8 mouse cellular contexts compared by ENCODE assay signal in genomic region chr8:121620801-121621516, GRCm38 (mm10). TPM values are rescaled to one million over a fixed set of nuclear protein-coding genes. Genes with fewer than 3 reads are reported as not detected.
DNase-seq lines count a peak whose midpoint lies in the region; ATAC-seq and TF ChIP-seq lines count a peak whose summit lies in the region.

No protein-coding gene starts in this region.

- no peak overlapping the region for H3K4me2 ChIP-seq in forebrain, embryonic 14.5 days (ENCODE audit: low read length)
- H3K4me2 ChIP-seq in forebrain, embryonic 12.5 days, result no peak overlapping the region
- H3K4me2 ChIP-seq in kidney, embryonic 15.5 days, result no peak overlapping the region
- no peak overlapping the region for H3K4me2 ChIP-seq in myocyte (ENCODE audit: low read depth)

- no peaks in the 10 kb centered on the region for H3K27me3 ChIP-seq in forebrain, embryonic 14.5 days (replicated peaks; ENCODE audit: control insufficient read depth, insufficient read depth, low read length)
- H3K27me3 ChIP-seq in forebrain, embryonic 12.5 days, result no peaks in the 10 kb centered on the region
- no peaks in the 10 kb centered on the region for H3K27me3 ChIP-seq in kidney, embryonic 15.5 days
- H3K27me3 ChIP-seq in myocyte (ENCODE audit: control insufficient read depth, insufficient read depth, insufficient read length), result no peaks in the 10 kb centered on the region

- no peak overlapping the region for H3K9ac ChIP-seq in forebrain, embryonic 14.5 days (ENCODE audit: low read length)
- H3K9ac ChIP-seq in forebrain, embryonic 12.5 days, result no peak overlapping the region
- H3K9ac ChIP-seq in kidney, embryonic 15.5 days, result no peak overlapping the region

- ATAC-seq in forebrain, embryonic 14.5 days, result no peak
- ATAC-seq in forebrain, embryonic 12.5 days (ENCODE audit: low FRiP score), result no peak
- ATAC-seq in kidney, embryonic 15.5 days (replicated peaks; ENCODE audit: low FRiP score), result no peak
- no peak for ATAC-seq in megakaryocyte-erythroid progenitor cell, adult 5-6 weeks (replicated peaks; ENCODE audit: low FRiP score, low TSS enrichment, poor library complexity, severe bottlenecking)

- H3ac ChIP-seq in myocyte (ENCODE audit: control insufficient read depth, insufficient read length), result no peak overlapping the region

- peaks cover 24% of the 10 kb centered on the region for H3K36me3 ChIP-seq in forebrain, embryonic 14.5 days (ENCODE audit: control insufficient read depth, insufficient read depth, low read length)
- peaks cover 33% of the 10 kb centered on the region for H3K36me3 ChIP-seq in forebrain, embryonic 12.5 days (replicated peaks)
- peaks cover 21% of the 10 kb centered on the region for H3K36me3 ChIP-seq in kidney, embryonic 15.5 days
- peaks cover 3% of the 10 kb centered on the region for H3K36me3 ChIP-seq in myocyte (ENCODE audit: control insufficient read depth, insufficient read depth)

- H3K4me1 ChIP-seq in forebrain, embryonic 14.5 days (ENCODE audit: control insufficient read depth, insufficient read depth, low read length), result peaks cover 4% of the 10 kb centered on the region; the same call in 1 of the 2 replicates
- peaks cover 28% of the 10 kb centered on the region for H3K4me1 ChIP-seq in forebrain, embryonic 12.5 days
- peaks cover 47% of the 10 kb centered on the region for H3K4me1 ChIP-seq in kidney, embryonic 15.5 days

- no peak overlapping the region for H3K27ac ChIP-seq in forebrain, embryonic 14.5 days (ENCODE audit: low read depth, low read length)
- no peak overlapping the region for H3K27ac ChIP-seq in forebrain, embryonic 12.5 days
- peak overlapping the region; percentile 76; the same call in 1 of the 2 replicates for H3K27ac ChIP-seq in kidney, embryonic 15.5 days

- peak; percentile 52 for DNase-seq in forebrain, embryonic 14.5 days (ENCODE audit: low spot score)
- DNase-seq in retina, postnatal 1 day, result peak; percentile 32
- DNase-seq in retina, embryonic 14.5 days (ENCODE audit: low spot score), result no peak
- no peak for DNase-seq in layer of hippocampus, adult 18-20 months (ENCODE audit: low spot score in 2 of 2)

- no peak overlapping the region for H3K4me3 ChIP-seq in forebrain, embryonic 14.5 days (ENCODE audit: low read depth, low read length)
- H3K4me3 ChIP-seq in forebrain, embryonic 12.5 days (replicated peaks), result no peak overlapping the region
- no peak overlapping the region for H3K4me3 ChIP-seq in kidney, embryonic 15.5 days (replicated peaks)
- H3K4me3 ChIP-seq in myocyte, result no peak overlapping the region

- WGBS in forebrain, embryonic 14.5 days, result 82% methylated on average over 12 of the region's 12 CpGs
- 88% methylated on average over 12 of the region's 12 CpGs for WGBS in forebrain, embryonic 12.5 days
- 76% methylated on average over 12 of the region's 12 CpGs for WGBS in kidney, embryonic 15.5 days

- H3K79me2 ChIP-seq in myocyte (ENCODE audit: control insufficient read depth, insufficient read depth), result peaks cover 83% of the 10 kb centered on the region

- H3K9me3 ChIP-seq in forebrain, embryonic 14.5 days (replicated peaks; ENCODE audit: control insufficient read depth, low read length), result no peaks in the 10 kb centered on the region
- no peaks in the 10 kb centered on the region for H3K9me3 ChIP-seq in forebrain, embryonic 12.5 days
- H3K9me3 ChIP-seq in kidney, embryonic 15.5 days (replicated peaks), result no peaks in the 10 kb centered on the region

- no peak for TF ChIP-seq POLR2A in myocyte (IDR thresholded peaks at IDR 0.05; ENCODE audit: insufficient read length, low read depth)

TF ChIP-seq in myocyte, 11 proteins besides CTCF, POLR2A, EP300 and RAD21:
- TF ChIP-seq E2F4 (IDR thresholded peaks at IDR 0.05; ENCODE audit: insufficient read depth) (no peak), REST (IDR thresholded peaks at IDR 0.05; ENCODE audit: insufficient read depth, insufficient read length) (no peak), MYOG (IDR thresholded peaks at IDR 0.05; ENCODE audit: control insufficient read depth in 1 of 3, insufficient read depth in 1 of 3, insufficient read length in 2 of 3, low read depth in 2 of 3) (peak; percentile 62 to 96 (median 89)), MYOD1 (IDR thresholded peaks at IDR 0.05; ENCODE audit: control insufficient read depth in 1 of 3, insufficient read length in 2 of 3, low read depth in 2 of 3) (peak in 2 of 3 experiments; percentile 86 to 91), SRF (IDR thresholded peaks at IDR 0.05; ENCODE audit: control insufficient read depth, insufficient read length, low read depth) (peak; percentile 36), POLR2AphosphoS2 (IDR thresholded peaks at IDR 0.05; ENCODE audit: insufficient read length, low read depth) (no peak), MAX (IDR thresholded peaks at IDR 0.05; ENCODE audit: low read depth) (no peak), USF1 (IDR thresholded peaks at IDR 0.05; ENCODE audit: low read depth) (no peak), CEBPB (IDR thresholded peaks at IDR 0.05; ENCODE audit: insufficient read depth, poor library complexity, severe bottlenecking) (no peak), TCF3 (IDR thresholded peaks at IDR 0.05; ENCODE audit: insufficient read length, low read depth) (peak; percentile 78), TCF12 (IDR thresholded peaks at IDR 0.05; ENCODE audit: insufficient read depth, poor library complexity, severe bottlenecking) (peak; percentile 60)
TF ChIP-seq in myocyte: peak in this region for 5.

RNA-seq across cellular contexts. Expression of gene Map1lc3b, which starts 30.8 kb away (rescaled TPM):
- polyA plus RNA-seq in forebrain, embryonic 14.5 days (2014; fragmentation: Nextera tagmentation; extraction: Ambion mirVana), result 435 and 464 TPM in 2 replicates
- polyA plus RNA-seq in forebrain, embryonic 12.5 days (2016; fragmentation: Nextera tagmentation; extraction: Ambion mirVana), result 248 and 250 TPM in 2 replicates
- 183 and 189 TPM in 2 replicates for polyA plus RNA-seq in kidney, embryonic 15.5 days (2015; fragmentation: Nextera tagmentation; extraction: Ambion mirVana)
- 186 TPM for polyA plus RNA-seq in myocyte (2012; fragmentation: generic; extraction: Trizol)
- total RNA-seq in megakaryocyte-erythroid progenitor cell, adult 5-6 weeks (2014; fragmentation: Nextera tagmentation), result 59.8 and 72.6 TPM in 2 replicates
- 49.2 and 80.3 TPM in 2 replicates for total RNA-seq in megakaryocyte-erythroid progenitor cell, adult 5-6 weeks (2017)
- 100 to 1,000 TPM; 166 to 181 TPM for total RNA-seq in layer of hippocampus, adult 18-20 months (2021)

RNA-seq across cellular contexts. Expression of gene Zcchc14, which starts 31.7 kb away (rescaled TPM):
- polyA plus RNA-seq in forebrain, embryonic 14.5 days (2014; fragmentation: Nextera tagmentation; extraction: Ambion mirVana), result 40.9 and 44.9 TPM in 2 replicates
- polyA plus RNA-seq in forebrain, embryonic 12.5 days (2016; fragmentation: Nextera tagmentation; extraction: Ambion mirVana), result 28.3 and 30.5 TPM in 2 replicates
- 16.3 and 17.2 TPM in 2 replicates for polyA plus RNA-seq in kidney, embryonic 15.5 days (2015; fragmentation: Nextera tagmentation; extraction: Ambion mirVana)
- 11.9 TPM for polyA plus RNA-seq in myocyte (2012; fragmentation: generic; extraction: Trizol)
- total RNA-seq in megakaryocyte-erythroid progenitor cell, adult 5-6 weeks (2014; fragmentation: Nextera tagmentation), result not detected in 2 replicates
- total RNA-seq in megakaryocyte-erythroid progenitor cell, adult 5-6 weeks (2017), result 0.08 TPM in 1 of 2 replicates, not detected in the other
- 10 to 100 TPM; 88.8 to 90.1 TPM for total RNA-seq in layer of hippocampus, adult 18-20 months (2021)

RNA-seq across cellular contexts. Expression of gene Fbxo31, which starts 42.4 kb away (rescaled TPM):
- 17.5 and 26.3 TPM in 2 replicates for polyA plus RNA-seq in forebrain, embryonic 14.5 days (2014; fragmentation: Nextera tagmentation; extraction: Ambion mirVana)
- polyA plus RNA-seq in forebrain, embryonic 12.5 days (2016; fragmentation: Nextera tagmentation; extraction: Ambion mirVana), result 18.6 and 19.3 TPM in 2 replicates
- 16.6 and 17.5 TPM in 2 replicates for polyA plus RNA-seq in kidney, embryonic 15.5 days (2015; fragmentation: Nextera tagmentation; extraction: Ambion mirVana)
- polyA plus RNA-seq in myocyte (2012; fragmentation: generic; extraction: Trizol), result 23.3 TPM
- total RNA-seq in megakaryocyte-erythroid progenitor cell, adult 5-6 weeks (2014; fragmentation: Nextera tagmentation), result 16.1 and 28.2 TPM in 2 replicates
- total RNA-seq in megakaryocyte-erythroid progenitor cell, adult 5-6 weeks (2017), result 7.8 and 9.5 TPM in 2 replicates
- 100 to 1,000 TPM; 114 to 119 TPM for total RNA-seq in layer of hippocampus, adult 18-20 months (2021)

Comparison
In these comparisons a context has a peak if more than half of its experiments do, and no peak if none do; other contexts are left out.
1. DNase-seq: peak in forebrain, embryonic 14.5 days (single experiment) and retina, postnatal 1 day (single experiment); none in retina, embryonic 14.5 days (single experiment) and layer of hippocampus, adult 18-20 months (0 of 2).